Mouse (Mus musculus) lung, postnatal 36 days (tissue): ENCODE data around the gene 4930402K13Rik.
A peak's percentile ranks its signal among the peaks of the same experiment; 100 is the strongest.
"Not testable (repeated sequence)": the region's sequence is repeated elsewhere in the genome, so short reads cannot be mapped to it uniquely, and the experiment has no call there.

Experiments used
- DNase-seq: peaks from one replicate; pipeline ENCODE4 v3.0.0; 2022; ENCODE audit warnings: mixed read lengths

4930402K13Rik gene

GRCm38 (mm10) chrX:9104262-9104661 is at the start of gene 4930402K13Rik:
Gene 4930402K13Rik, plus strand, starts transcription at chrX:9104562.
- DNase-seq: no peak

DNA sequence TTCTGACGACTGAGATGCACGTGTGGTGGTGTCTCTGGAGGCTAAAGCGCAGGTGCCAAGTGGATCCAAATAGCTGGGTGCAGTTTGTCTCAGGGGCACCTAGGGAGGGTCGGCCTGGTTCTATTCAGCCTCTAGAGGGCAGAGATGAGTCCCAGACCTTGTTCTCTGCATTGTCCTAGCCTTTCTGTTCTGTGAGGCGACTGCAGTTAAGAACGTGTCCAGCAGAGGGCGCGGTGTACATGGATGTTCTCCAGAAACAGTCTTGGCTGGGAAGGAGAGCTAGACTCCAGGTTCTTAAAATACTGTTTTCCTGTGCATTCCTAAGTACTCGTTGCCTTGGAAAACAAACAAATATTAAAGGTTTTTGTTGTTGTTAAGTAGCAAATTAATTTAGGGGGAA is 43.4 kb upstream of the 4930402K13Rik start:
- DNase-seq: peak; percentile 89

- no peak for DNase-seq
Observed at GRCm38 (mm10) chrX:9062101-9062500, 42.3 kb upstream of the 4930402K13Rik start.

DNA sequence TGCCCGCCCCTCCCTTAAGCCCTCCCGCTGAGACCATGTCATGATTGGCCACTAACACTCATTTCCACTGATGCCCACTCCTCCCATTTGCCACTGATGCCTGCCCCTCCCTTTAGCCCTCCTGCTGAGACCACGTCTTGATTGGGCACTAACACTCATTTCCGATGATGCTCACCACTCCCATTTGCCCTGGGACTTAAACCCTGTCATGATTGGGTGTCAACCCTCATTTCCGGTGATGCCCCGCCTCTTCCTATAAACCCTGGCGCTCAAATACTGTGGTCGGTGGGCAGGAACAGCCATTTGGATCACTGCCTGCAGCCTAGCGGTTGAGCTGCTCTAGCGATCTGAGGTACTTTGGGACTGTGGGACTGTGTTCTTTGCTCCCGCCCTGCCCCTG is 41.6 kb upstream of the 4930402K13Rik start, which contains the start of gene Fthl17f:
Fthl17f (plus strand) TSS at position 301 of the 400 bp plus-strand sequence.
- DNase-seq: not testable (repeated sequence)

DNA sequence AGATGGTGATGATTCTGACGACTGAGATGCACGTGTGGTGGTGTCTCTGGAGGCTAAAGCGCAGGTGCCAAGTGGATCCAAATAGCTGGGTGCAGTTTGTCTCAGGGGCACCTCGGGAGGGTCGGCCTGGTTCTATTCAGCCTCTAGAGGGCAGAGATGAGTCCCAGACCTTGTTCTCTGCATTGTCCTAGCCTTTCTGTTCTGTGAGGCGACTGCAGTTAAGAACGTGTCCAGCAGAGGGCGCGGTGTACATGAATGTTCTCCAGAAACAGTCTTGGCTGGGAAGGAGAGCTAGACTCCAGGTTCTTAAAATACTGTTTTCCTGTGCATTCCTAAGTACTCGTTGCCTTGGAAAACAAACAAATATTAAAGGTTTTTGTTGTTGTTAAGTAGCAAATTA is 26.7 kb upstream of the 4930402K13Rik start:
- peak; percentile 70 for DNase-seq

DNA sequence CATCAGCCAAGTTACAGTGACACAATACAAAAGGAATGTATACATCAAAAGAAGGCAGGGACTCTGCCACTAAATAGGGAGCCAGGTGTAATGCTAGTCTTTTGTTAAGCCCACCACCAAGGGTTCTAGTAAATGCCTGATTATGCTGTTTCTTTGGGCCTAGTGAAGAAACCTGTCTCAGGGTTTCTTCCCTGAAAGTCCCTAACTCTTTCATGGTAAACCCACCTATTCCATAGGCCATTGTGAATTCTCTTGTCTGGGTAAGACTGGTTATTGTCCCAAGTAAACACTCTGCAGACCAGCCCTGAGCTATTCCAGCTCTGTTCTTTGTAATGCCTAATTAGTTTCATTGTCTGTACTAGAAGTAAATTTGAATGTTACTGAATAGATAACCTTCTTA is 9.3 kb upstream of the 4930402K13Rik start:
- not testable (repeated sequence) for DNase-seq

DNA sequence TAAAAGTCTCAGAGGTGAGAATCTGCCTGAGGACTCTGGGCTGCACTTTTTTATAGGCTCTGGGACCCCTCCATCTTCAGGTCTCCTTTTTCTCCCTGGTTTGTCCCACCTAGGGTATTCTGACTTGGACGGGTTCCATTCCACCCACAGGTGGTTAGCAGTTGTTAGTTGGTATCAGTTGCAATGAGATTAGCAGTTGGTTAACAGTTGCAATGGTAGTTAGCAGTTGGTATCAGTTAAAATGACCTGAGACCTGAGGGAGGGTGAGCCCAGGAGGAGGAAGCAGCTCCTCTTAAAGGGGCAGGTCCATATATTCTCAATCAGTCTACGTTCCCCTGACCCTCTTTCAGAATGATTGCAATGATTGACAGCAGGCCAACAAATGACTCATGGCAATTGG is 6.0 kb downstream of the 4930402K13Rik start:
- no peak for DNase-seq

DNA sequence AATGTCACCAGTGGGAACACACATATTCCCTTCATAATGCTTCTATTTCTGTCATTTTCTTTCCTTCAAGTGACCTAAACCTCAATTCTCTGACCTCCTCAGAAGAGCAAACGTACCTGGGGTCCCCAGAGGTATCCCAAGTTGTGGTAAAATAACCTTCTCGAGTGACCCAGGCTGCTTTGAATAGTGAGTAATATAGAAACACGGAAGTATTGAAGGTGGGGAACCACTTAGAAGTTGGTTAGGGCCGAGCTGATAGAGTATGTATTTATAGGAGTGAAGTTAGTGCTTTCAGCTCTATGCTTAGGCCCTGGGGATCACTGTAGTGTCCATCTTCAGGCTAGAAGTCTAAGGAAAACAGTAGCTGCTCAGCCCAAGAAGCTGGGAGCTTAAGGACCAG is 20.6 kb downstream of the 4930402K13Rik start:
- no peak for DNase-seq

DNA sequence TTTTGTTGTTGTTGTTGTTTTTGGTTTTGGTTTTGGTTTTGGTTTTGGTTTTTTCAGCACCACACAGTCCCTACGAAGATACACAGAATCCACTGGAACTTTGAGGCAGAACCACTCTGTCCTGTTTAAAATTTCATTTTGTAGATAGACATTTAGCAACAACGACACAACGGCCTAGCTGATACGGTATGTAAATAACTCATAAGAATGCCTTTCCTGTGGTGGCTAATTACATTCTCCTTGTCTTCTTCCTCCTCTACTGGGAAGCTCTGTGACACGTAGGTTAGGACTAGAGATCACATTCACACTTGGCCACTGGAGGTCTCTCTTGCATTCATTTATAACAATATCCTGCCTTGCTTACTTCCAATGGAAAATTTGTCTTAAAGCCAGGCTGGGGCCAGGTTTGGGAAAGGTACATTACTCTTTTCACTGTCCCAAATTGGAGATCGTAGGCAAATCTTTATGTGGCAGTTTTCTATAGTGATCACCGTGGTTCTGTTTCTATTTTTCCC is 24.0 kb downstream of the 4930402K13Rik start:
- peak; percentile 56 for DNase-seq

GRCm38 (mm10) chrX:9139290-9139948 is 35.1 kb downstream of the 4930402K13Rik start:
- no peak for DNase-seq

GRCm38 (mm10) chrX:9142669-9143068 is 38.3 kb downstream of the 4930402K13Rik start:
- DNase-seq: no peak
